Mouse (Mus musculus): ENCODE data around the gene Sh2b3. TPM values are rescaled to one million over a fixed set of nuclear protein-coding genes. Genes with fewer than 3 reads are reported as not detected.
A peak's percentile ranks its signal among the peaks of the same experiment; 100 is the strongest.

Gene Sh2b3
- polyA plus RNA-seq, 2 experiments = 5.4 to 7.2 TPM

GRCm38 (mm10) chr5:121771611-121772010 lies 65.8 kb downstream of the Sh2b3 start:
- DNase-seq (ENCODE audit: low read depth in 3 of 3, low spot score in 3 of 3) = peak in 1 of 3 experiments; percentile 6
- Histone ChIP-seq H3K4me3 (ENCODE audit: insufficient read depth in 1 of 2, low read depth in 2 of 2, low read length in 2 of 2) (no peak overlapping the region), H3K27ac (no peak overlapping the region), H3K9me3 (ENCODE audit: control insufficient read depth, low read length) (no peaks in the 10 kb centered on the region), H3K36me3 (replicated peaks; ENCODE audit: control insufficient read depth, insufficient read depth, low read depth) (peaks cover 16% of the 10 kb centered on the region), H3K4me1 (replicated peaks; ENCODE audit: control insufficient read depth in 2 of 2, insufficient read depth in 2 of 2, low read length in 1 of 2) (peaks cover 0 to 3% of the 10 kb centered on the region in 2 experiments; a peak in 1 of 4 replicates), H3K27me3 (ENCODE audit: control insufficient read depth, insufficient read depth, low read length) (no peaks in the 10 kb centered on the region), H3K4me2 (ENCODE audit: low read depth) (no peak overlapping the region), H3K9ac (replicated peaks) (no peak overlapping the region)
- peak; percentile 69 for ATAC-seq (ENCODE audit: insufficient read depth)
- 40% methylated on average over 3 of the region's 3 CpGs for WGBS (ENCODE audit: insufficient replicate concordance)
- peak; percentile 23; the same call in 1 of the 2 replicates for TF ChIP-seq CTCF (IDR thresholded peaks at IDR 0.05; ENCODE audit: low read depth)
- peak; percentile 12; the same call in 1 of the 2 replicates for TF ChIP-seq EP300 (IDR thresholded peaks at IDR 0.05; ENCODE audit: low read depth)

GRCm38 (mm10) chr5:121769827-121770226 lies 67.6 kb downstream of the Sh2b3 start:
- Histone ChIP-seq H3K9ac (replicated peaks) (no peak overlapping the region), H3K4me3 (ENCODE audit: insufficient read depth in 1 of 2, low read depth in 2 of 2, low read length in 2 of 2) (no peak overlapping the region), H3K27ac (no peak overlapping the region), H3K27me3 (ENCODE audit: control insufficient read depth, insufficient read depth, low read length) (no peaks in the 10 kb centered on the region), H3K9me3 (ENCODE audit: control insufficient read depth, low read length) (no peaks in the 10 kb centered on the region), H3K4me2 (ENCODE audit: low read depth) (no peak overlapping the region), H3K36me3 (replicated peaks; ENCODE audit: control insufficient read depth, insufficient read depth, low read depth) (peaks cover 8% of the 10 kb centered on the region), H3K4me1 (replicated peaks; ENCODE audit: control insufficient read depth in 2 of 2, insufficient read depth in 2 of 2, low read length in 1 of 2) (peaks cover 0 to 3% of the 10 kb centered on the region in 2 experiments; a peak in 1 of 4 replicates)
- DNase-seq (ENCODE audit: low read depth in 3 of 3, low spot score in 3 of 3) = no peak
- 79% methylated on average over 7 of the region's 7 CpGs for WGBS (ENCODE audit: insufficient replicate concordance)
- no peak for TF ChIP-seq CTCF (IDR thresholded peaks at IDR 0.05; ENCODE audit: low read depth)
- no peak for ATAC-seq (ENCODE audit: insufficient read depth)

GRCm38 (mm10) chr5:121767564-121767963 lies 69.9 kb downstream of the Sh2b3 start:
- Histone ChIP-seq H3K4me2 (ENCODE audit: low read depth) (no peak overlapping the region), H3K27ac (no peak overlapping the region), H3K4me1 (replicated peaks; ENCODE audit: control insufficient read depth in 2 of 2, insufficient read depth in 2 of 2, low read length in 1 of 2) (peaks cover 0 to 3% of the 10 kb centered on the region in 2 experiments; a peak in 1 of 4 replicates), H3K36me3 (replicated peaks; ENCODE audit: control insufficient read depth, insufficient read depth, low read depth) (peaks cover under 1% of the 10 kb centered on the region), H3K27me3 (ENCODE audit: control insufficient read depth, insufficient read depth, low read length) (no peaks in the 10 kb centered on the region), H3K9me3 (ENCODE audit: control insufficient read depth, low read length) (no peaks in the 10 kb centered on the region), H3K9ac (replicated peaks) (no peak overlapping the region), H3K4me3 (ENCODE audit: insufficient read depth in 1 of 2, low read depth in 2 of 2, low read length in 2 of 2) (no peak overlapping the region)
- TF ChIP-seq CTCF (IDR thresholded peaks at IDR 0.05; ENCODE audit: low read depth) (no peak), EP300 (IDR thresholded peaks at IDR 0.05; ENCODE audit: low read depth) (no peak)
- DNase-seq (ENCODE audit: low read depth in 3 of 3, low spot score in 3 of 3) (no peak), ATAC-seq (ENCODE audit: insufficient read depth) (no peak)
- 61% methylated on average over 2 of the region's 2 CpGs for WGBS (ENCODE audit: insufficient replicate concordance)

GRCm38 (mm10) chr5:121766038-121766773 lies 71.2 kb downstream of the Sh2b3 start:
- TF ChIP-seq EP300 (IDR thresholded peaks at IDR 0.05; ENCODE audit: low read depth) (no peak), CTCF (IDR thresholded peaks at IDR 0.05; ENCODE audit: low read depth) (peak; percentile 45)
- no peak for DNase-seq (ENCODE audit: low read depth in 3 of 3, low spot score in 3 of 3)
- ATAC-seq (ENCODE audit: insufficient read depth) = no peak
- H3K9ac ChIP-seq (replicated peaks) = no peak overlapping the region
- no peak overlapping the region for H3K4me3 ChIP-seq (ENCODE audit: insufficient read depth in 1 of 2, low read depth in 2 of 2, low read length in 2 of 2)
- no peaks in the 10 kb centered on the region for H3K9me3 ChIP-seq (ENCODE audit: control insufficient read depth, low read length)
- no peaks in the 10 kb centered on the region; the same call in none of the 2 replicates for H3K36me3 ChIP-seq (replicated peaks; ENCODE audit: control insufficient read depth, insufficient read depth, low read depth)
- no peak overlapping the region for H3K4me2 ChIP-seq (ENCODE audit: low read depth)
- no peaks in the 10 kb centered on the region for H3K4me1 ChIP-seq (replicated peaks; ENCODE audit: control insufficient read depth in 2 of 2, insufficient read depth in 2 of 2, low read length in 1 of 2)
- H3K27me3 ChIP-seq (ENCODE audit: control insufficient read depth, insufficient read depth, low read length) = no peaks in the 10 kb centered on the region
- WGBS (ENCODE audit: insufficient replicate concordance) = 88% methylated on average over 4 of the region's 4 CpGs
- no peak overlapping the region for H3K27ac ChIP-seq

Small RNA genes lying within 50 kb of the gene (microRNA-seq; reads per million reads assigned to microRNA genes)
- gene Mir7031 = not detected

Other genes with a start within 250 kb of the Sh2b3 start
- gene Aldh2, start 243.8 kb downstream of the Sh2b3 start, polyA plus RNA-seq (2012; rRNA removed) = 113 and 157 TPM in 2 replicates
- gene Aldh2, start 243.8 kb downstream of the Sh2b3 start, polyA plus RNA-seq (2014; fragmentation: Nextera tagmentation; extraction: Ambion mirVana) = 48.1 and 61.7 TPM in 2 replicates
- 0.81 and 1.1 TPM in 2 replicates for gene Acad12, start 218.7 kb downstream of the Sh2b3 start, polyA plus RNA-seq (2012; rRNA removed)
- gene Acad12, start 218.7 kb downstream of the Sh2b3 start, polyA plus RNA-seq (2014; fragmentation: Nextera tagmentation; extraction: Ambion mirVana) = 0.69 and 0.87 TPM in 2 replicates
- 1.6 and 1.7 TPM in 2 replicates for gene Acad10, start 177.1 kb downstream of the Sh2b3 start, polyA plus RNA-seq (2012; rRNA removed)
- gene Acad10, start 177.1 kb downstream of the Sh2b3 start, polyA plus RNA-seq (2014; fragmentation: Nextera tagmentation; extraction: Ambion mirVana) = 2.2 and 2.6 TPM in 2 replicates
- gene Brap, start 177.1 kb downstream of the Sh2b3 start, polyA plus RNA-seq (2012; rRNA removed) = 9.7 and 12.5 TPM in 2 replicates
- gene Brap, start 177.1 kb downstream of the Sh2b3 start, polyA plus RNA-seq (2014; fragmentation: Nextera tagmentation; extraction: Ambion mirVana) = 22.7 and 22.9 TPM in 2 replicates
- 24.1 and 24.6 TPM in 2 replicates for gene Atxn2, start 126.3 kb downstream of the Sh2b3 start, polyA plus RNA-seq (2012; rRNA removed)
- gene Atxn2, start 126.3 kb downstream of the Sh2b3 start, polyA plus RNA-seq (2014; fragmentation: Nextera tagmentation; extraction: Ambion mirVana) = 19.3 and 20.5 TPM in 2 replicates
- 2.4 and 2.8 TPM in 2 replicates for gene Pheta1, start 11.3 kb upstream of the Sh2b3 start, polyA plus RNA-seq (2012; rRNA removed)
- 2.4 and 2.6 TPM in 2 replicates for gene Pheta1, start 11.3 kb upstream of the Sh2b3 start, polyA plus RNA-seq (2014; fragmentation: Nextera tagmentation; extraction: Ambion mirVana)
- 1.4 and 1.6 TPM in 2 replicates for gene Cux2, start 212.5 kb upstream of the Sh2b3 start, polyA plus RNA-seq (2012; rRNA removed)
- 1.0 and 1.2 TPM in 2 replicates for gene Cux2, start 212.5 kb upstream of the Sh2b3 start, polyA plus RNA-seq (2014; fragmentation: Nextera tagmentation; extraction: Ambion mirVana)

Data from liver, embryonic 14.5 days (tissue).